ENCODE assay signal across 24 mouse cellular contexts in the genomic region with DNA sequence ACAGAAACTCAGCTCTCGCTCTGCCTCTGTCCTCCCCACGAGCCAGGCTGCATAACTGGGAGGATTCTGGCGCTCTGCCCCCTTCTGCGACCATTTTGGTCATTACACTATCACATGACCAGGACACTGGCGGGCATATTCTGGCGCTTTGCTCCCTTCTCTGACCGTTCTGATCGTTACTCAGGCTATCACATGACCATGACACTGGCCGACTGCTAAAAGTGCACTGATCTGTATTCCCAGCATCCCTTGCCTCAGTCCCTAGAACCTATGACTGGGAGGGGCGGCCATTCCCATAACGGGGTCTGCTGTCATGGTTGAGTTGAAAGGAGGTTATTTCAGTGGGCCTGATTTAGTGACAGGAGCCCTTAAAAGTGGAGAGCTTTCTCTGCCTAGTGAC. TPM values are rescaled to one million over a fixed set of nuclear protein-coding genes. Genes with fewer than 3 reads are reported as not detected.
DNase-seq lines count a peak whose midpoint lies in the region; ATAC-seq and TF ChIP-seq lines count a peak whose summit lies in the region.
"Had no signal": no experiment of that assay in that cellular context is flagged by ENCODE, and none has a peak within 500 bp of the region (broad histone marks: within the 10 kb centered on the region; RNA-seq: fewer than 3 reads in every experiment).

No protein-coding gene starts in this region.

- TF ChIP-seq POLR2A in testis, adult 2 months (IDR thresholded peaks at IDR 0.05; ENCODE audit: control insufficient read depth, low read depth, low read length), result no peak; the same call in 1 of the 2 replicates

- ATAC-seq in activated CD4-positive, CD25-positive, alpha-beta regulatory T cell, adult 4 months, result no peak
- ATAC-seq in hindbrain, embryonic 14.5 days (ENCODE audit: low FRiP score), result no peak
- ATAC-seq: CD4-positive, CD25-positive, alpha-beta regulatory T cell, adult 4 months; forebrain, embryonic 13.5 days; hindbrain, embryonic 16.5 days; Patski had no signal

- DNase-seq in heart, adult 11 months, result peak; percentile 90
- no peak for DNase-seq in heart, adult 18-20 months
- no peak for DNase-seq in testis, postnatal 10 days (ENCODE audit: low spot score)
- DNase-seq in R1 (ENCODE audit: low read depth, low spot score), result peak; percentile 53
- DNase-seq in hindbrain, embryonic 14.5 days (ENCODE audit: low spot score), result no peak
- DNase-seq: adrenal gland, postnatal 14 days; B cell, adult 2 months; cerebellum, adult 11-12 months; cerebellum, postnatal 10 days; gastrocnemius, adult 2 months; gastrocnemius, postnatal 25 days; kidney, adult 11 months; kidney, adult 9 months had no signal

- H3K36me3 ChIP-seq in testis, adult 2 months (ENCODE audit: control insufficient read depth, insufficient read depth, low read length), result no peaks in the 10 kb centered on the region
- no peaks in the 10 kb centered on the region for H3K36me3 ChIP-seq in hindbrain, embryonic 14.5 days (replicated peaks; ENCODE audit: control insufficient read depth, insufficient read depth)
- H3K36me3 ChIP-seq: embryonic facial prominence, embryonic 10.5 days; G1E; heart, embryonic 15.5 days; hindbrain, embryonic 10.5 days had no signal

- peak overlapping the region; percentile 90 for H3K27ac ChIP-seq in testis, adult 2 months (ENCODE audit: control insufficient read depth, insufficient read depth, low read depth, low read length)
- no peak overlapping the region for H3K27ac ChIP-seq in hindbrain, embryonic 14.5 days
- H3K27ac ChIP-seq: embryonic facial prominence, embryonic 10.5 days; forebrain, embryonic 13.5 days; gastrocnemius, adult 2 months; heart, embryonic 15.5 days; hindbrain, embryonic 10.5 days had no signal

- H3K27me3 ChIP-seq in testis, adult 2 months (ENCODE audit: control insufficient read depth, insufficient read depth, low read length), result no peaks in the 10 kb centered on the region
- H3K27me3 ChIP-seq in hindbrain, embryonic 14.5 days (ENCODE audit: control insufficient read depth, insufficient read depth, low read length), result no peaks in the 10 kb centered on the region
- H3K27me3 ChIP-seq: forebrain, embryonic 13.5 days; heart, embryonic 15.5 days; Patski had no signal

- 85% methylated on average over 11 of the region's 11 CpGs for WGBS in hindbrain, embryonic 14.5 days

- peaks cover 6% of the 10 kb centered on the region for H3K4me1 ChIP-seq in testis, adult 2 months (ENCODE audit: control insufficient read depth, insufficient read depth, low read length)
- H3K4me1 ChIP-seq in hindbrain, embryonic 14.5 days (replicated peaks; ENCODE audit: control insufficient read depth, insufficient read depth, low read length), result no peaks in the 10 kb centered on the region
- H3K4me1 ChIP-seq: embryonic facial prominence, embryonic 10.5 days; heart, embryonic 15.5 days had no signal

- TF ChIP-seq CTCF in testis, adult 2 months (IDR thresholded peaks at IDR 0.05; ENCODE audit: control insufficient read depth, insufficient read depth, insufficient replicate concordance, low read depth, low read length), result no peak

- H3K9ac ChIP-seq in hindbrain, embryonic 14.5 days, result no peak overlapping the region
- H3K9ac ChIP-seq: forebrain, embryonic 13.5 days; heart, embryonic 15.5 days had no signal

- peak overlapping the region; percentile 17 for H3K4me3 ChIP-seq in testis, adult 2 months (ENCODE audit: control insufficient read depth, low read depth, low read length)
- H3K4me3 ChIP-seq in hindbrain, embryonic 14.5 days (replicated peaks; ENCODE audit: low read length), result no peak overlapping the region
- H3K4me3 ChIP-seq: embryonic facial prominence, embryonic 10.5 days; forebrain, embryonic 13.5 days; gastrocnemius, adult 2 months; heart, embryonic 15.5 days; hindbrain, embryonic 10.5 days had no signal

- H3K9me3 ChIP-seq in hindbrain, embryonic 14.5 days (ENCODE audit: control insufficient read depth, low read length), result no peaks in the 10 kb centered on the region
- H3K9me3 ChIP-seq: embryonic facial prominence, embryonic 10.5 days; forebrain, embryonic 13.5 days; G1E; heart, embryonic 15.5 days; hindbrain, embryonic 10.5 days had no signal

- H3K4me2 ChIP-seq in hindbrain, embryonic 14.5 days (replicated peaks), result no peak overlapping the region
- H3K4me2 ChIP-seq: forebrain, embryonic 13.5 days; heart, embryonic 11.5 days; heart, embryonic 15.5 days had no signal

RNA-seq across cellular contexts. Expression of gene Cdc42se2, which starts 9.1 kb away (rescaled TPM):
- 10 to 100 TPM; 21.1 to 24.6 TPM for total RNA-seq in heart, adult 18-20 months (2021)
- 19.3 and 27.6 TPM in 2 replicates for polyA plus RNA-seq in testis, adult 2 months (2012; rRNA removed)
- polyA plus RNA-seq in activated CD4-positive, CD25-positive, alpha-beta regulatory T cell, adult 4 months (2017; shearing (Covaris generic)), result 100 to 1,000 TPM; 286 to 321 TPM
- 147 and 171 TPM in 2 replicates for polyA plus RNA-seq in hindbrain, embryonic 14.5 days (2014; fragmentation: Nextera tagmentation; extraction: Ambion mirVana)

Comparison
In these comparisons a context has a peak if more than half of its experiments do, and no peak if none do; other contexts are left out.
1. DNase-seq: peak in heart, adult 11 months (single experiment) and R1 (single experiment); none in heart, adult 18-20 months (0 of 2), testis, postnatal 10 days (single experiment) and hindbrain, embryonic 14.5 days (single experiment).